In the genomic region with DNA sequence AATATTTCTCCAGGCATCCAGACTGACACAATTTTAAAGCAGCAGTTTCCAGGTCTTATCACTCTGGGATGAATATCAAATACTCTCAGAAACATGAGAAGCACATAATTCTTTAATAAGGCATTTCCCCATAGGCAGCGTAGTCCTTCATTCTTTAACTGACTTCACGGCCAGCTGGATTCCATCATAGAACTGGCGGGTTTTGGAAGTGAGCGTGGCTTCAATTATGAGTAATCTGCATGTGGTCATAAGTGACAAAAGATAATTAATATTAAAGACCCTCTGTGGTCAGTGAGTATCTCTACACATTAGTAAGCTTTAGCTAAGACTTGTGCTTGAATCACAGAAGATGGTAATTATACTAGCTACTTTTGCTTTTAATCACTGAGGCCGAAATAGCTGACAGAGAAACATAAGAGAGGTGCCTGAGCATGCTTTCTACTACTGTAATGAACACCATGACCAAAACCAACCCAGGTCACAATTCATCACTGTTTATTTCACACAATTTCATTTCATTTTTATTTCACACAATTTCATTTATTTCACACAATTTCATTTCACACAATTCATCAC, we compare ENCODE assay signal across 21 mouse cellular contexts.
DNase-seq lines count a peak whose midpoint lies in the region; ATAC-seq and TF ChIP-seq lines count a peak whose summit lies in the region.
"Had no signal": no experiment of that assay in that cellular context is flagged by ENCODE, and none has a peak within 500 bp of the region (broad histone marks: within the 10 kb centered on the region; RNA-seq: fewer than 3 reads in every experiment).

No protein-coding gene starts in this region.

- H3K36me3 ChIP-seq in kidney, postnatal 0 days (ENCODE audit: insufficient read depth, low read length), result no peaks in the 10 kb centered on the region
- H3K36me3 ChIP-seq in kidney, embryonic 14.5 days (ENCODE audit: control insufficient read depth, insufficient read depth, low read length), result no peaks in the 10 kb centered on the region
- no peaks in the 10 kb centered on the region for H3K36me3 ChIP-seq in midbrain, embryonic 14.5 days (ENCODE audit: control insufficient read depth, insufficient read depth, low read length)
- no peaks in the 10 kb centered on the region for H3K36me3 ChIP-seq in midbrain, embryonic 10.5 days
- no peaks in the 10 kb centered on the region for H3K36me3 ChIP-seq in forebrain, embryonic 16.5 days (ENCODE audit: control insufficient read depth, insufficient read depth)
- H3K36me3 ChIP-seq: embryonic facial prominence, embryonic 12.5 days; G1E; lung, embryonic 15.5 days; neural tube, embryonic 12.5 days had no signal

- no peaks in the 10 kb centered on the region for H3K27me3 ChIP-seq in kidney, postnatal 0 days (ENCODE audit: insufficient read depth, low read length)
- H3K27me3 ChIP-seq in kidney, embryonic 14.5 days (ENCODE audit: control insufficient read depth, insufficient read depth, low read length), result no peaks in the 10 kb centered on the region
- H3K27me3 ChIP-seq in midbrain, embryonic 14.5 days (ENCODE audit: control insufficient read depth, insufficient read depth, low read length), result no peaks in the 10 kb centered on the region
- no peaks in the 10 kb centered on the region for H3K27me3 ChIP-seq in midbrain, embryonic 10.5 days (ENCODE audit: low read depth, poor library complexity, severe bottlenecking)
- H3K27me3 ChIP-seq in forebrain, embryonic 16.5 days (replicated peaks; ENCODE audit: control insufficient read depth, insufficient read depth, low read length), result no peaks in the 10 kb centered on the region
- H3K27me3 ChIP-seq: embryonic facial prominence, embryonic 12.5 days; lung, embryonic 15.5 days; neural tube, embryonic 12.5 days had no signal

- no peak overlapping the region for H3K4me3 ChIP-seq in kidney, postnatal 0 days (replicated peaks; ENCODE audit: low read depth, low read length)
- H3K4me3 ChIP-seq in kidney, embryonic 14.5 days (ENCODE audit: low read length), result no peak overlapping the region
- H3K4me3 ChIP-seq in midbrain, embryonic 14.5 days (replicated peaks; ENCODE audit: low read depth, low read length), result no peak overlapping the region
- H3K4me3 ChIP-seq in midbrain, embryonic 10.5 days, result no peak overlapping the region
- H3K4me3 ChIP-seq in forebrain, embryonic 16.5 days (replicated peaks; ENCODE audit: low read length), result no peak overlapping the region
- H3K4me3 ChIP-seq: embryonic facial prominence, embryonic 12.5 days; lung, embryonic 15.5 days; neural tube, embryonic 12.5 days had no signal

- no peaks in the 10 kb centered on the region for H3K9me3 ChIP-seq in kidney, postnatal 0 days (replicated peaks; ENCODE audit: low read length)
- no peaks in the 10 kb centered on the region for H3K9me3 ChIP-seq in kidney, embryonic 14.5 days (ENCODE audit: control insufficient read depth, low read length)
- H3K9me3 ChIP-seq in midbrain, embryonic 14.5 days (ENCODE audit: control insufficient read depth, low read length), result no peaks in the 10 kb centered on the region
- 0 out of 2 replicates have a peak, but pooled peaks cover 3% of the 10 kb centered on the region for H3K9me3 ChIP-seq in midbrain, embryonic 10.5 days (replicated peaks)
- no peaks in the 10 kb centered on the region for H3K9me3 ChIP-seq in forebrain, embryonic 16.5 days (ENCODE audit: control insufficient read depth, low read length)
- H3K9me3 ChIP-seq: embryonic facial prominence, embryonic 12.5 days; G1E; lung, embryonic 15.5 days; neural tube, embryonic 12.5 days had no signal

- TF ChIP-seq CTCF in kidney, postnatal 0 days (IDR thresholded peaks at IDR 0.05; ENCODE audit: low read depth), result no peak

- H3K4me1 ChIP-seq in kidney, postnatal 0 days (replicated peaks; ENCODE audit: insufficient read depth, low read length), result no peaks in the 10 kb centered on the region
- H3K4me1 ChIP-seq in kidney, embryonic 14.5 days (ENCODE audit: control insufficient read depth, insufficient read depth, low read length), result no peaks in the 10 kb centered on the region
- no peaks in the 10 kb centered on the region for H3K4me1 ChIP-seq in midbrain, embryonic 14.5 days (ENCODE audit: control insufficient read depth, insufficient read depth, low read length)
- peaks cover 3% of the 10 kb centered on the region; the same call in 1 of the 2 replicates for H3K4me1 ChIP-seq in midbrain, embryonic 10.5 days
- H3K4me1 ChIP-seq in forebrain, embryonic 16.5 days (replicated peaks; ENCODE audit: control insufficient read depth, insufficient read depth, low read length), result peaks cover 7% of the 10 kb centered on the region
- H3K4me1 ChIP-seq: embryonic facial prominence, embryonic 12.5 days; neural tube, embryonic 12.5 days had no signal

- WGBS in kidney, postnatal 0 days, result 67% methylated on average over 5 of the region's 5 CpGs
- WGBS in kidney, embryonic 14.5 days, result 67% methylated on average over 5 of the region's 5 CpGs
- WGBS in midbrain, embryonic 14.5 days, result 56% methylated on average over 5 of the region's 5 CpGs
- 91% methylated on average over 5 of the region's 5 CpGs for WGBS in midbrain, embryonic 10.5 days
- WGBS in forebrain, embryonic 16.5 days, result 70% methylated on average over 5 of the region's 5 CpGs

- no peak overlapping the region for H3K27ac ChIP-seq in kidney, postnatal 0 days
- no peak overlapping the region for H3K27ac ChIP-seq in kidney, embryonic 14.5 days (ENCODE audit: low read depth, low read length)
- H3K27ac ChIP-seq in midbrain, embryonic 14.5 days (replicated peaks; ENCODE audit: low read depth, low read length), result no peak overlapping the region
- no peak overlapping the region for H3K27ac ChIP-seq in midbrain, embryonic 10.5 days (replicated peaks)
- no peak overlapping the region for H3K27ac ChIP-seq in forebrain, embryonic 16.5 days (ENCODE audit: low read length)
- H3K27ac ChIP-seq: embryonic facial prominence, embryonic 12.5 days; lung, embryonic 15.5 days; neural tube, embryonic 12.5 days had no signal

- no peak for ATAC-seq in kidney, postnatal 0 days (replicated peaks; ENCODE audit: low FRiP score, low read depth)
- ATAC-seq in kidney, embryonic 14.5 days (ENCODE audit: low FRiP score, low TSS enrichment), result no peak
- ATAC-seq in midbrain, embryonic 14.5 days (ENCODE audit: low FRiP score, low TSS enrichment), result no peak
- ATAC-seq in forebrain, embryonic 16.5 days, result no peak
- ATAC-seq: CD4-positive, CD25-positive, alpha-beta regulatory T cell, adult 4 months; forebrain, embryonic 14.5 days; inflammation-experienced regulatory T-cells, adult 6 months had no signal

- no peak overlapping the region for H3K9ac ChIP-seq in kidney, postnatal 0 days (ENCODE audit: low read depth, low read length)
- H3K9ac ChIP-seq in kidney, embryonic 14.5 days (ENCODE audit: low read depth, low read length), result no peak overlapping the region
- no peak overlapping the region for H3K9ac ChIP-seq in midbrain, embryonic 14.5 days (replicated peaks; ENCODE audit: low read length)
- no peak overlapping the region for H3K9ac ChIP-seq in forebrain, embryonic 16.5 days (replicated peaks; ENCODE audit: low read depth, low read length)
- H3K9ac ChIP-seq: embryonic facial prominence, embryonic 12.5 days; lung, embryonic 15.5 days; neural tube, embryonic 12.5 days had no signal

- no peak overlapping the region for H3K4me2 ChIP-seq in kidney, postnatal 0 days (ENCODE audit: low read length)
- H3K4me2 ChIP-seq in kidney, embryonic 14.5 days (replicated peaks; ENCODE audit: low read depth, low read length), result no peak overlapping the region
- no peak overlapping the region for H3K4me2 ChIP-seq in midbrain, embryonic 14.5 days (ENCODE audit: low read length)
- no peak overlapping the region for H3K4me2 ChIP-seq in forebrain, embryonic 16.5 days (ENCODE audit: low read length)
- H3K4me2 ChIP-seq: embryonic facial prominence, embryonic 12.5 days; liver, embryonic 11.5 days; lung, embryonic 15.5 days; neural tube, embryonic 12.5 days had no signal

- DNase-seq in kidney, postnatal 0 days (ENCODE audit: low spot score), result peak; percentile 55
- DNase-seq in midbrain, embryonic 14.5 days, result peak; percentile 39
- DNase-seq in midbrain, embryonic 10.5 days (ENCODE audit: low spot score), result no peak
- peak; percentile 83 for DNase-seq in NIH3T3 (ENCODE audit: low read depth)
- DNase-seq in mesoderm, embryonic 11.5 days (ENCODE audit: low read depth, low spot score), result peak; percentile 11
- DNase-seq: adrenal gland, postnatal 25 days; cerebellum, adult 11-12 months; cerebellum, postnatal 14 days; gastrocnemius, postnatal 25 days; left cerebral cortex, postnatal 4 days; thymus, postnatal 4 days had no signal
